Mouse (Mus musculus): ENCODE measurements at regions not wholly inside any gene's neighbourhood (a gene's known extent, or its start where the extent isn't known, plus 50 kb on each side); places are given as distances from the start of the nearest gene placed in this dataset.

DNA sequence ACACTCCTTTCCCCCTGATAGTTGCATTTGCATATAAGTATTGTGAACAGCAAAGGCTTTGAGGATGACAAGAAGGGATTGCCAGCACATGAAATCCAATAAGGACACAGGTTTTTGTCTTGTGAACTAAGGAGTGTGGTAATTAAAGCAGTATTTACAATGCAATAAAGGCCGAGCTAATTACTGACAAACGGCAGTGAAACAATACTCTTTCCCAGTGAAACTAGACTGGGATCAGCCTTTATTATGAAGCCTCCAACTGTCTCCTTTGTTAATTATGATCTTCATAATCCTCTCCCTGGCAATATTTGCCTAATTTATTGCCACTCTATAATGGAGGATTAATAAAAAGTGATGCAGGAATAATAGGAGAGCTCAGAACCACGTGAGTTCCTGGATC, 704.2 kb upstream of the Api5 start:
- ATAC-seq: no peak
- 15% methylated on average over 3 of the region's 3 CpGs for WGBS
- Histone ChIP-seq H3K27ac (no peak overlapping the region), H3K4me1 (0 out of 2 replicates have a peak, but pooled peaks cover 5% of the 10 kb centered on the region), H3K9me3 (replicated peaks) (no peaks in the 10 kb centered on the region), H3K27me3 (no peaks in the 10 kb centered on the region), H3K36me3 (ENCODE audit: poor library complexity, severe bottlenecking) (no peaks in the 10 kb centered on the region), H3K9ac (no peak overlapping the region), H3K4me3 (no peak overlapping the region), H3K4me2 (no peak overlapping the region)

- Histone ChIP-seq H3K27me3 (no peaks in the 10 kb centered on the region), H3K4me1 (0 out of 2 replicates have a peak, but pooled peaks cover 5% of the 10 kb centered on the region), H3K9ac (no peak overlapping the region), H3K4me2 (no peak overlapping the region), H3K27ac (no peak overlapping the region), H3K4me3 (no peak overlapping the region), H3K36me3 (ENCODE audit: poor library complexity, severe bottlenecking) (no peaks in the 10 kb centered on the region), H3K9me3 (replicated peaks) (no peaks in the 10 kb centered on the region)
- ATAC-seq: no peak; the same call in 1 of the 2 replicates
- WGBS: 54% methylated on average over 1 of the region's 1 CpGs
Measured at GRCm38 (mm10) chr2:95140116-95140515, 702.2 kb upstream of the Api5 start.

DNA sequence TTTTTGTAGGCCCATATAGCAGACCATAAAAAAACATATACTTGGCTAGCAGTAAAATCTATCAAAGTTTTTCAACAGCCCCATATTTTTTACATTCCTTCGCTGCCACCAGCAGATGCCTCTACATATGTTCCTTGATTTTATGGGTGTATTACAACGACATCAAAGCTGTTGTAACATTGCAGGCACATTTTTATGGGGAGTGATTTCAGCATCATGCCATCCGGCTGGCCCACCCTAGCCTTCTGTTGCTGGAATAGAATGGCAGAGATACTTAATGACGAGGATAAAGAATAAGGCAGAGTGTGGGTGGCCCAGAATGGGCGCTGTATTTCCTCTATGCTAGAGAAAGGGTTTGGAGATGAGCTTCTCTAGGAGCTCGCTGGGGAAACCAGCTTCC, 698.7 kb upstream of the Api5 start:
- 77% methylated on average over 6 of the region's 6 CpGs for WGBS
- no peak overlapping the region for H3K9ac ChIP-seq
- no peaks in the 10 kb centered on the region for H3K27me3 ChIP-seq
- no peaks in the 10 kb centered on the region for H3K9me3 ChIP-seq (replicated peaks)
- H3K36me3 ChIP-seq (ENCODE audit: poor library complexity, severe bottlenecking): no peaks in the 10 kb centered on the region
- no peak overlapping the region for H3K27ac ChIP-seq
- H3K4me1 ChIP-seq: 0 out of 2 replicates have a peak, but pooled peaks cover under 1% of the 10 kb centered on the region
- H3K4me3 ChIP-seq: no peak overlapping the region
- ATAC-seq: peak; percentile 86; the same call in 1 of the 2 replicates
- no peak overlapping the region for H3K4me2 ChIP-seq

DNA sequence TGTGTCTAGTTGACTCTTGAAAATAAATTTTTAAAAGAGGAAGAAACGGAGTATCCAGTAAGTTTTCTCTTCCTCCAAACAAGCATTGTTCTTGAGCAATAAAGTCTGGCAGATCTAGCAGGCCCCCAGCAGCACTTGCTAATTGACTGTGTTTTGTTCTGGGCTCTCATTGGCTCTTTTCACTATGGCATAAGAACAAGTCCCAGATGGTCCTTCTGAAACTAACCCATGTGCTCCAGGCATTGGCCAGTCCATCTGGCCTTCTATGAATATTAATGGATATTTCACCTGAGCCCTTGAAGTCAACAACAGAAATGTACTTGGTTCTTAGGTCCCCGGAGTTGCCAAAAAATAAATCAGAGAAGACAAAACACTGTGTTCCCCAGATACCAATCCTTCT, 693.2 kb upstream of the Api5 start:
- H3K36me3 ChIP-seq (ENCODE audit: poor library complexity, severe bottlenecking): no peaks in the 10 kb centered on the region
- no peak overlapping the region for H3K4me2 ChIP-seq
- H3K9me3 ChIP-seq (replicated peaks): no peaks in the 10 kb centered on the region
- peak; percentile 79 for ATAC-seq
- 61% methylated on average over 2 of the region's 2 CpGs for WGBS
- no peak overlapping the region for H3K9ac ChIP-seq
- H3K27me3 ChIP-seq: no peaks in the 10 kb centered on the region
- H3K4me1 ChIP-seq: no peaks in the 10 kb centered on the region; the same call in 1 of the 2 replicates
- no peak overlapping the region for H3K4me3 ChIP-seq
- no peak overlapping the region for H3K27ac ChIP-seq

DNA sequence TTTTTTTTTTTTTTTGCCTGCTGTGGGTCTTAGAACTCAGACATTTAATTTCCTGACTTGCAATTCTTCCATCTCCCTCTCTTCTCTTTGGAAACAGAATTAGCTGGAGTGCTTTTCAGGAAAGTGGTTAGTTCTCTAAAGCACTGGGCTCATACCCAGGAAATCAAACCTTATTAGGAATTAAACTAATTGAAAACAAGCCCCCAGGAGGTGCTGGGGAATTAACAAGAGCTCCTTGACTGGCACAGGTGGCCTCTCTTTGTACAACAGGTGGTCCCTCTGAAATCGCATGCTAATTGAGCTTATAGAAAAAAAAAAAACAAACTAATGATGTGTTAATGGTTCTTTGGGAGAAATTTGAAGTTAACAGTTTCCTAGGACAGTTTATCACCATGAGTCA, 690.8 kb upstream of the Api5 start:
- Histone ChIP-seq H3K27me3 (no peaks in the 10 kb centered on the region), H3K4me3 (no peak overlapping the region), H3K9me3 (replicated peaks) (no peaks in the 10 kb centered on the region), H3K4me2 (no peak overlapping the region), H3K27ac (no peak overlapping the region), H3K4me1 (no peaks in the 10 kb centered on the region; the same call in 1 of the 2 replicates), H3K36me3 (ENCODE audit: poor library complexity, severe bottlenecking) (no peaks in the 10 kb centered on the region), H3K9ac (no peak overlapping the region)
- WGBS: 14% methylated on average over 1 of the region's 1 CpGs
- ATAC-seq: peak; percentile 74

- ATAC-seq: no peak
Measured at GRCm38 (mm10) chr2:95119544-95119943, 681.6 kb upstream of the Api5 start.

DNA sequence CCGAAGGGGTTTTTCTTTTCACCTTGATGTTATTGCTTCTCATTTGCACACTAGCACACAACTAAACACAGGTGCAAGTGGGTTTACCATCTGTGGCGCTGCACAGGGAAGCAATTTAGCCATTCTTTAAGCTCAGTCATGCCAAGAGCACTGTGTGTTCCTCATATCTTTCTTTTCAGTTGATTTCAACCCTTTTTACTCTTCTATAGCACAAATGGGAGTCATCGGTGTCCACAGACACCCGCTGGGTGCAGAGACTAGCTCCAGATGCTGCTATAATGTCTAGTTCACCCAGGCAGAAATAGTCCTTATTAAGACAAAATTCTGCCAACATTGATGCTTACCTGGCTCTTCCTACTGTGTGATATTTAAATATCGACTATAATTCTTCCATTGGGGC, 659.1 kb upstream of the Api5 start:
- Histone ChIP-seq H3K9me3 (replicated peaks) (no peaks in the 10 kb centered on the region), H3K4me2 (no peak overlapping the region), H3K4me3 (no peak overlapping the region), H3K9ac (no peak overlapping the region), H3K4me1 (no peaks in the 10 kb centered on the region), H3K27me3 (no peaks in the 10 kb centered on the region), H3K27ac (no peak overlapping the region), H3K36me3 (ENCODE audit: poor library complexity, severe bottlenecking) (no peaks in the 10 kb centered on the region)
- no peak for ATAC-seq
- WGBS: 89% methylated on average over 5 of the region's 5 CpGs

More at GRCm38 (mm10) chr2:95119544-95119943, 681.6 kb upstream of the Api5 start:
- Histone ChIP-seq H3K27ac (no peak overlapping the region), H3K9ac (no peak overlapping the region), H3K36me3 (ENCODE audit: poor library complexity, severe bottlenecking) (no peaks in the 10 kb centered on the region), H3K9me3 (replicated peaks) (no peaks in the 10 kb centered on the region), H3K27me3 (no peaks in the 10 kb centered on the region), H3K4me1 (no peaks in the 10 kb centered on the region), H3K4me3 (no peak overlapping the region), H3K4me2 (no peak overlapping the region)

DNA sequence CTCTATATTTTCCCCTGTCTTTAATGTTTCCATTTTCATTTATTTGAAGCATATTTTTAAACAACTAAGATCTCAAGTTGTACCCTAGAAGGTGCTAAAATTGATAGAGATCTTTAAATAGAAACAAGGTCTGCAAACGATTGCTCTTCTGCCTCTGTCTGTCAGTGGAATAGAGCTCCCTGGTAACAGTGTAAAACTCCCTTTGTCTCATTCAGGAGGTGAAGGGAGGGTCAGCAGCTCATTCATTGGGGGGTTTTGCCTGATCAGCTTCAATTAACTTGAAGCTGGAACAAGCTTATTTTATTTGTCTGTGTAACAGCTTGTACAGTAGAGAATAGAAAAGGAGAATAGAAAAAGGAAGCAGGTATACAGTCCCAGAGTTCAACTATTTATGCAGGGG, 616.7 kb upstream of the Api5 start:
- H3K4me2 ChIP-seq: no peak overlapping the region
- ATAC-seq: no peak
- no peak overlapping the region for H3K27ac ChIP-seq
- no peak overlapping the region for H3K9ac ChIP-seq
- 5% methylated on average over 1 of the region's 1 CpGs for WGBS
- H3K4me3 ChIP-seq: no peak overlapping the region
- H3K4me1 ChIP-seq: 0 out of 2 replicates have a peak, but pooled peaks cover 3% of the 10 kb centered on the region
- H3K27me3 ChIP-seq: no peaks in the 10 kb centered on the region
- no peaks in the 10 kb centered on the region for H3K9me3 ChIP-seq (replicated peaks)
- no peaks in the 10 kb centered on the region for H3K36me3 ChIP-seq (ENCODE audit: poor library complexity, severe bottlenecking)

- Histone ChIP-seq H3K4me3 (no peak overlapping the region), H3K4me2 (no peak overlapping the region), H3K27me3 (no peaks in the 10 kb centered on the region), H3K9me3 (replicated peaks) (no peaks in the 10 kb centered on the region), H3K36me3 (ENCODE audit: poor library complexity, severe bottlenecking) (no peaks in the 10 kb centered on the region), H3K4me1 (0 out of 2 replicates have a peak, but pooled peaks cover 3% of the 10 kb centered on the region), H3K27ac (no peak overlapping the region), H3K9ac (no peak overlapping the region)
- whole genome bisulfite sequencing: 80% methylated on average over 3 of the region's 3 CpGs
- no peak for ATAC-seq
Measured at GRCm38 (mm10) chr2:95053866-95054265, 615.9 kb upstream of the Api5 start.
